Mouse (Mus musculus) megakaryocyte, embryonic 14.5 days (primary cell): ENCODE data around the gene Inpp5a.

Experiments
- FLI1 ChIP-seq: IDR thresholded peaks from 2 replicates; pipeline ENCODE4 v1.6.1; 2012; ENCODE audit warnings: low read length, inconsistent platforms, mixed read lengths
- GATA1 ChIP-seq: IDR thresholded peaks from 3 replicates; pipeline ENCODE4 v1.6.1; 2012; ENCODE audit warnings: mixed read lengths, low read length, inconsistent platforms, borderline replicate concordance

- no peak for TF ChIP-seq GATA1
- TF ChIP-seq FLI1 = no peak
Observed at GRCm38 (mm10) chr7:139550086-139550783, 161.3 kb downstream of the Inpp5a start.
